Mouse (Mus musculus) kidney, embryonic 16.5 days (tissue): Measurements from ENCODE around the gene Gm29776. TPM values are rescaled to one million over a fixed set of nuclear protein-coding genes. Genes with fewer than 3 reads are reported as not detected.

ENCODE experiments used
- ATAC-seq: fragments of 200-750 bp; cut with Nextera tagmentation; 2 replicates; pipeline ENCODE4 v1.8.0; 2017; ENCODE audit warnings: moderate TSS enrichment; ENCODE audit not compliant: low FRiP score, low TSS enrichment
- H3K27ac ChIP-seq: fragments of 300-500 bp; sonication (generic); 2 replicates; pipeline ENCODE4 v1.5.1; 2014; ENCODE audit warnings: low read length
- H3K27me3 ChIP-seq: fragments of 300-500 bp; sonication (generic); 2 replicates; pipeline ENCODE4 v1.6.1; 2014; ENCODE audit warnings: low read length, control low read depth, mixed read lengths; ENCODE audit not compliant: insufficient read depth
- H3K36me3 ChIP-seq: fragments of 300-500 bp; sonication (generic); 2 replicates; pipeline ENCODE4 v1.6.1; 2014; ENCODE audit warnings: low read length, control low read depth, mixed read lengths; ENCODE audit not compliant: insufficient read depth
- H3K4me1 ChIP-seq: fragments of 300-500 bp; sonication (generic); 2 replicates; pipeline ENCODE4 v1.6.1; 2014; ENCODE audit warnings: low read length, control low read depth, mixed read lengths; ENCODE audit not compliant: insufficient read depth
- H3K4me2 ChIP-seq: fragments of 300-500 bp; sonication (generic); replicated peaks from 2 replicates; pipeline ENCODE4 v1.6.1; 2014; ENCODE audit warnings: low read depth, low read length
- H3K4me3 ChIP-seq: fragments of 300-500 bp; sonication (generic); 2 replicates; pipeline ENCODE4 v1.5.1; 2014; ENCODE audit warnings: mild to moderate bottlenecking, low read length
- H3K9ac ChIP-seq: fragments of 300-500 bp; sonication (generic); replicated peaks from 2 replicates; pipeline ENCODE4 v1.6.1; 2014; ENCODE audit warnings: low read length
- H3K9me3 ChIP-seq: fragments of 300-500 bp; sonication (generic); 2 replicates; pipeline ENCODE4 v1.6.1; 2016; ENCODE audit warnings: low read length, control low read depth
- WGBS: fragments of 180-500 bp; shearing (Covaris S2); extraction: QIAGEN DNeasy Blood & Tissue Kit; methylation state at CpG from one replicate; pipeline ENCODE4 v1.1.7; 2014; 5-methylcytosine and 5-hydroxymethylcytosine counted together
- microRNA-seq: library from miRNA; unstranded; fragments of <30 nt; microRNA quantifications from one replicate; pipeline ENCODE4, GENCODE M21; 2016
- polyA plus RNA-seq: library from polyadenylated mRNA; unstranded; fragments of >200 nt; fragmentation: Nextera tagmentation; extraction: Ambion mirVana; gene quantifications from 2 replicates; pipeline ENCODE4 v1.2.1, GENCODE M21; 2015

Gene Gm29776
- polyA plus RNA-seq, 1 experiment from 2014 or later: 0.06 TPM

GRCm38 (mm10) chr14:54644294-54644693 is 54.3 kb downstream of the Gm29776 start:
- Histone ChIP-seq H3K4me3 (no peak overlapping the region), H3K4me2 (no peak overlapping the region), H3K9me3 (no peaks in the 10 kb centered on the region), H3K27ac (no peak overlapping the region), H3K27me3 (no peaks in the 10 kb centered on the region), H3K9ac (no peak overlapping the region), H3K4me1 (peaks cover 17% of the 10 kb centered on the region), H3K36me3 (peaks cover 68% of the 10 kb centered on the region)
- WGBS: 87% methylated on average over 9 of the region's 9 CpGs
- ATAC-seq: no peak

- Histone ChIP-seq H3K9me3 (no peaks in the 10 kb centered on the region), H3K4me1 (peaks cover 15% of the 10 kb centered on the region), H3K36me3 (peaks cover 61% of the 10 kb centered on the region), H3K27me3 (no peaks in the 10 kb centered on the region), H3K4me2 (no peak overlapping the region), H3K4me3 (no peak overlapping the region), H3K27ac (no peak overlapping the region), H3K9ac (no peak overlapping the region)
- WGBS: 85% methylated on average over 2 of the region's 2 CpGs
- no peak for ATAC-seq
Observed at GRCm38 (mm10) chr14:54643011-54643410, 55.6 kb downstream of the Gm29776 start.

Small RNA genes within 50 kb of the gene (microRNA-seq; reads per million reads assigned to microRNA genes)
- not detected for gene Mir6948

Other genes with a start within 250 kb of the Gm29776 start
- 58.8 and 65.1 TPM in 2 replicates for gene Lrp10, start 234.7 kb downstream of the Gm29776 start, polyA plus RNA-seq
- gene Rem2, start 222.7 kb downstream of the Gm29776 start, polyA plus RNA-seq: 6.7 and 7.4 TPM in 2 replicates
- 102 and 108 TPM in 2 replicates for gene Prmt5, start 181.3 kb downstream of the Gm29776 start, polyA plus RNA-seq
- 57.3 and 62.4 TPM in 2 replicates for gene Haus4, start 144.2 kb downstream of the Gm29776 start, polyA plus RNA-seq
- gene Ajuba, start 121.3 kb downstream of the Gm29776 start, polyA plus RNA-seq: 32.9 and 45.6 TPM in 2 replicates
- 11.2 and 14.2 TPM in 2 replicates for gene 4931414P19Rik, start 92.8 kb downstream of the Gm29776 start, polyA plus RNA-seq
- gene Psmb5, start 80.8 kb downstream of the Gm29776 start, polyA plus RNA-seq: 453 and 471 TPM in 2 replicates
- 0.07 TPM in 1 of 2 replicates, not detected in the other for gene Psmb11, start 77.4 kb downstream of the Gm29776 start, polyA plus RNA-seq
- not detected in 2 replicates for gene Gm17606, start 57.9 kb downstream of the Gm29776 start, polyA plus RNA-seq
- gene Cdh24, start 57.5 kb downstream of the Gm29776 start, polyA plus RNA-seq: 3.4 TPM in 2 replicates
- 90.4 and 91.1 TPM in 2 replicates for gene 1700123O20Rik, start 12.6 kb downstream of the Gm29776 start, polyA plus RNA-seq
- gene Acin1, start 11.9 kb downstream of the Gm29776 start, polyA plus RNA-seq: 120 and 136 TPM in 2 replicates
- gene Cebpe, start 13.3 kb upstream of the Gm29776 start, polyA plus RNA-seq: 0.19 TPM in 1 of 2 replicates, not detected in the other
- gene Slc7a8, start 83.1 kb upstream of the Gm29776 start, polyA plus RNA-seq: 21.0 and 24.6 TPM in 2 replicates
- 0.16 and 0.59 TPM in 2 replicates for gene Rnf212b, start 115.3 kb upstream of the Gm29776 start, polyA plus RNA-seq
- gene Homez, start 172.1 kb upstream of the Gm29776 start, polyA plus RNA-seq: 18.0 and 19.9 TPM in 2 replicates
- 1.6 and 1.7 TPM in 2 replicates for gene Ppp1r3e, start 178.7 kb upstream of the Gm29776 start, polyA plus RNA-seq
- gene Bcl2l2, start 184.5 kb upstream of the Gm29776 start, polyA plus RNA-seq: 5.0 and 5.1 TPM in 2 replicates
- 0.16 and 0.45 TPM in 2 replicates for gene Gm20521, start 184.6 kb upstream of the Gm29776 start, polyA plus RNA-seq
- gene Pabpn1, start 193.7 kb upstream of the Gm29776 start, polyA plus RNA-seq: 135 and 141 TPM in 2 replicates
- 45.9 and 55.1 TPM in 2 replicates for gene Slc22a17, start 214.3 kb upstream of the Gm29776 start, polyA plus RNA-seq
- gene Efs, start 227.3 kb upstream of the Gm29776 start, polyA plus RNA-seq: 30.0 and 33.0 TPM in 2 replicates
- gene Il25, start 233.9 kb upstream of the Gm29776 start, polyA plus RNA-seq: 0.17 TPM in 1 of 2 replicates, not detected in the other
- 1.5 and 2.1 TPM in 2 replicates for gene Cmtm5, start 237.4 kb upstream of the Gm29776 start, polyA plus RNA-seq